Mouse (Mus musculus) heart, adult 2 months (tissue): ENCODE measurements around the gene Nav3. TPM values are rescaled to one million over a fixed set of nuclear protein-coding genes. Genes with fewer than 3 reads are reported as not detected.

Source experiments
- DNase-seq, 2 experiments: peaks; one replicate each; pipeline ENCODE4 v3.0.0; 2021
- H3K27ac ChIP-seq: fragments of 200-600 bp; 2 replicates; pipeline ENCODE4 v1.8.1; 2022
- H3K27me3 ChIP-seq: fragments of 200-500 bp; 2 replicates; pipeline ENCODE4 v1.6.1; 2012; ENCODE audit warnings: mild to moderate bottlenecking, low read length, inconsistent platforms, mixed read lengths; ENCODE audit not compliant: control insufficient read depth, insufficient read depth
- H3K36me3 ChIP-seq: fragments of 200-500 bp; 2 replicates; pipeline ENCODE4 v1.6.1; 2012; ENCODE audit warnings: low read length, inconsistent platforms; ENCODE audit not compliant: control insufficient read depth, insufficient read depth
- H3K4me1 ChIP-seq: fragments of 200-500 bp; 2 replicates; pipeline ENCODE4 v1.6.1; 2011; ENCODE audit warnings: low read length; ENCODE audit not compliant: control insufficient read depth, insufficient read depth
- H3K4me3 ChIP-seq: fragments of 200-600 bp; 2 replicates; pipeline ENCODE4 v1.8.1; 2022
- H3K79me2 ChIP-seq: fragments of 200-500 bp; replicated peaks from 2 replicates; pipeline ENCODE4 v1.6.1; 2012; ENCODE audit warnings: mild to moderate bottlenecking, inconsistent platforms, low read length, moderate library complexity, mixed read lengths; ENCODE audit not compliant: control insufficient read depth, insufficient read depth
- H3K9ac ChIP-seq: fragments of 200-500 bp; 2 replicates; pipeline ENCODE4 v1.6.1; 2012; ENCODE audit warnings: low read depth, mild to moderate bottlenecking, control low read depth, inconsistent platforms, low read length, mixed read lengths
- CTCF ChIP-seq: fragments of 200-600 bp; IDR thresholded peaks from 2 replicates; pipeline ENCODE4 v1.8.1; 2022; ENCODE audit warnings: antibody characterized with exemption, mild to moderate bottlenecking, moderate library complexity
- EP300 ChIP-seq: fragments of 200-500 bp; IDR thresholded peaks from 2 replicates; pipeline ENCODE4 v1.6.1; 2011; ENCODE audit warnings: low read depth, low read length, control low read depth; ENCODE audit not compliant: insufficient read depth
- POLR2A ChIP-seq: fragments of 200-500 bp; IDR thresholded peaks from 2 replicates; pipeline ENCODE4 v1.6.1; 2011; ENCODE audit warnings: mild to moderate bottlenecking, low read depth, low read length, control low read depth; ENCODE audit not compliant: insufficient read depth
- WGBS: fragments of 180-500 bp; shearing (Covaris S2); methylation state at CpG from one replicate; pipeline ENCODE4 v1.1.7; 2018; 5-methylcytosine and 5-hydroxymethylcytosine counted together
- intact Hi-C: fragments of 180-260 bp; cut with DNase I; formaldehyde crosslinking; loops from one replicate; pipeline ENCODE4 v1.15.1; 2025
- polyA plus RNA-seq: library from polyadenylated mRNA; depleted of rRNA; stranded (reverse); fragments of >200 nt; gene quantifications from 2 replicates; pipeline ENCODE4 v1.2.3, GENCODE M21; 2012
- total RNA-seq, 2 experiments: library from RNA; stranded (reverse); gene quantifications; 2 replicates each; pipeline ENCODE4 v1.2.3; 2021

Nav3 gene
- total and polyA plus RNA-seq, 3 experiments = 1.1 to 3.6 (median 2.0) TPM

GRCm38 (mm10) chr10:109672896-109673295 lies 783.1 kb downstream of the Nav3 start:
- Histone ChIP-seq H3K9ac (no peak overlapping the region), H3K79me2 (no peaks in the 10 kb centered on the region), H3K4me3 (no peak overlapping the region), H3K36me3 (no peaks in the 10 kb centered on the region), H3K4me1 (no peaks in the 10 kb centered on the region), H3K27me3 (no peaks in the 10 kb centered on the region), H3K27ac (no peak overlapping the region)
- no peak for TF ChIP-seq CTCF
- no peak for TF ChIP-seq POLR2A
- TF ChIP-seq EP300 = no peak
- whole genome bisulfite sequencing = 86% methylated on average over 2 of the region's 2 CpGs
- intact Hi-C loops = no loop called here
- no peak for DNase-seq

DNA sequence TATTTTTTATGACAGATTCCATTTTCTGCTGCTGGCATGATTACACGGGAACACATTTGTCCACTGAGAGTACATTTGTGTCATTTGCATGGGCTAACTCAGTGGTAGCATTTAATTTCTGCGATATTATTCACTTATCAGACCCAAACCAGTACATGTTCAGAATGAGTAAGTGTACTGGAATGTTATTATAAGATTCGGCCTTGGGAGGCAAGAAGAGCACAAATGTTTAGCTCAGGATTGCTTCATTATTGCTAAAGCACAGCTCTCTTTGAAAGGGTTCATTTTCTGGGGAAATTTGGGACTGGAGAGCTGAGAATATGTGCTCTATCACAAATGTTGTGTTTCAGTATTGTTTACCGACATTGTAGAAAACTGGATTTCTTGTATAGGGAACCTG lies 788.6 kb downstream of the Nav3 start:
- Histone ChIP-seq H3K79me2 (no peaks in the 10 kb centered on the region), H3K27me3 (no peaks in the 10 kb centered on the region), H3K4me3 (no peak overlapping the region), H3K9ac (no peak overlapping the region), H3K4me1 (no peaks in the 10 kb centered on the region), H3K36me3 (no peaks in the 10 kb centered on the region), H3K27ac (no peak overlapping the region)
- DNase-seq = no peak
- 56% methylated on average over 4 of the region's 4 CpGs for WGBS
- TF ChIP-seq CTCF (no peak), EP300 (no peak), POLR2A (no peak)
- intact Hi-C loops = no loop called here

GRCm38 (mm10) chr10:109664629-109665317 lies 791.2 kb downstream of the Nav3 start:
- Histone ChIP-seq H3K79me2 (no peaks in the 10 kb centered on the region), H3K9ac (no peak overlapping the region), H3K36me3 (no peaks in the 10 kb centered on the region), H3K4me3 (no peak overlapping the region), H3K4me1 (no peaks in the 10 kb centered on the region), H3K27ac (no peak overlapping the region), H3K27me3 (no peaks in the 10 kb centered on the region)
- 24% methylated on average over 14 of the region's 14 CpGs for WGBS
- intact Hi-C loops = loop anchor here (5.0 kb wide), 1 partner anchor 932 kb away; no protein-coding TSS in a partner anchor
- DNase-seq = peak; percentile 15 to 59
- TF ChIP-seq EP300 (no peak), CTCF (peak; percentile 91)

DNA sequence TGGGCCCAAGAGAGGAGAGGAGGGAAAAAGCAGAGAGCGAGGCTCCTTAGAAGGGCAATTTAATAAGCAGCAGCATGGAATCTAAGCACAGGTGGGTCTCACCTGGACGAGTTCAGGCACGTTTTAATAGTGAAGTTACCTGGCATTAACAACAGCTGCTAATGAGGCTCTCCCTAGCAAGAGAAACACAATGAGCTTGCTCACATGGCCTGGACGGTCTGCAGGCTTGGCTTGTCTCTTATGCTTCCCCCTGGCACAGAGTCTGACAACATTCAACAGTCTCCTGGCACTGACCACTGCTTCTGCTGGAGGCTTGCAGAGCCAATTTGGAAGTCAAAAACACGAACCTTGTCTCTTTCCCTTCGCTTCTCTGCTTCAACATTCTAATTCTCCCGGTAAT lies 804.5 kb downstream of the Nav3 start:
- H3K4me1 ChIP-seq = no peaks in the 10 kb centered on the region
- WGBS = 55% methylated on average over 7 of the region's 7 CpGs
- DNase-seq = no peak

DNA sequence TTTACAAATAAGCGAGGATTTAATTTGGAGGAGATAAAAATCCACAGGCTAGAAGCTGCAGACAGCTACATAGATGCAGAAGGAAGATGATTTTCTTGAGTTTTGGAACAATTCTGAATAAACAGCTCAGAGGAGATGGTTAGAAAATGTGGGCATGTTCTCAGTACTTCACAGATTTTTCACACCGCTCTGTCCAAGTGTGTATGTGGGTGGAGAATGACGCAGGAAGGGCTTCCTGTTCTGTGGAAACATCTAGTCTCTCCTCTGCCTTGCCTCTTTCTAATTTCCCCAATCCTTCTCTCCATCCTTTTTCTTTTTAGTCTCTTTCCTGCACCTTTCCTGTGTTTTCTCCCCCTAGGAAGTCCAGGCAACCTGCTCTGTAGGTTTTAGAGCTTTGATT lies 812.4 kb downstream of the Nav3 start:
- intact Hi-C loops = no loop called here
- 62% methylated on average over 3 of the region's 3 CpGs for WGBS

More for the DNA sequence above, 804.5 kb downstream of the Nav3 start:
- H3K36me3 ChIP-seq = no peaks in the 10 kb centered on the region
- H3K9ac ChIP-seq = no peak overlapping the region
- TF ChIP-seq EP300 (no peak), CTCF (no peak), POLR2A (no peak)
- H3K27ac ChIP-seq = no peak overlapping the region
- H3K79me2 ChIP-seq = no peaks in the 10 kb centered on the region
- no peaks in the 10 kb centered on the region for H3K27me3 ChIP-seq
- intact Hi-C loops = no loop called here
- no peak overlapping the region for H3K4me3 ChIP-seq

DNA sequence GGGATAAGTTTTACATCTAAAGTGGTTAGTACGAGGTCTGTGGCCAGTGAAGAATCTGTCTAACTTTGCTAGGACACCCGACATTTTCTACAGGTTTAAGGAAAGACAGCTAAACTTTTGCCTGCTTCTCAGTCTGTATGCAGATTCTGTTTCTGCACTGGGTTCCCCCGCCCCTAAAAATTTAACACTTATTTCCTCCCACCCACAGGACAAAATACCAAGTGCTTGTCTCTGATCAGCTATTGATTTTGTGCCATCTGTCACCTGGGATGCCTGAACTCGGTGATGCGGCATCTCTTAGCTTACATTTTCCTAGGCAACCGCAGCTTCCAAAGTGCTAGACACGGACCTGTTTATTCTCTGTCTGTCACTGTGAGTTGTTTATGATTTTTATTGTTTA lies 814.2 kb downstream of the Nav3 start:
- intact Hi-C loops = no loop called here
- H3K27me3 ChIP-seq = no peaks in the 10 kb centered on the region
- no peaks in the 10 kb centered on the region for H3K4me1 ChIP-seq
- no peak overlapping the region for H3K4me3 ChIP-seq
- no peak overlapping the region for H3K9ac ChIP-seq
- H3K36me3 ChIP-seq = no peaks in the 10 kb centered on the region
- no peak for DNase-seq
- H3K27ac ChIP-seq = no peak overlapping the region
- no peaks in the 10 kb centered on the region for H3K79me2 ChIP-seq
- WGBS = 83% methylated on average over 7 of the region's 7 CpGs
- TF ChIP-seq CTCF (no peak), EP300 (no peak), POLR2A (no peak)

More for the DNA sequence above, 812.4 kb downstream of the Nav3 start:
- H3K9ac ChIP-seq = no peak overlapping the region
- H3K27ac ChIP-seq = no peak overlapping the region
- no peaks in the 10 kb centered on the region for H3K79me2 ChIP-seq
- no peak for DNase-seq
- TF ChIP-seq EP300 (no peak), CTCF (no peak), POLR2A (no peak)
- H3K36me3 ChIP-seq = no peaks in the 10 kb centered on the region
- no peaks in the 10 kb centered on the region for H3K27me3 ChIP-seq
- no peaks in the 10 kb centered on the region for H3K4me1 ChIP-seq
- no peak overlapping the region for H3K4me3 ChIP-seq
